Mouse (Mus musculus): ENCODE measurements at regions not wholly inside any gene's neighbourhood (a gene's known extent, or its start where the extent isn't known, plus 50 kb on each side); places are given as distances from the start of the nearest gene placed in this dataset.

DNA sequence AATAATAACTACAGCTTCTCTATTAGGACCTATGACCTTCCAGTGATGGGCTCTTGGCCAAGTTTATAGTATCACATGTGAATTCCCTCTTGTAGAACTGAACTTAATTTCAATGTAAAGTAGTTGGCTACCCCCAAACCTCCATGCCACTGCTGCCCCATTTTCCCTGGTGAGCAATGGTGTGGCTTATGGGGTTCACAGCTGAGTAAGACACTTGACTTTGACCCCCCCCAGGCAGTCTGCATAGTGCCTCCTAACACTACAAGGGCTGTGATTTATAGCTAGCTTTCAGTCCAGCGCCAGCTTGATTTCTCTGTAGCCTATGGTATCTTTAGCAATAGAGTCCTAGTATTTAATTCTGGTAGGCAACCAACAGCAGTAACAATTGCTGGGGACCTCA lies 113.1 kb downstream of the Mis18a start:
- DNase-seq = no peak

DNA sequence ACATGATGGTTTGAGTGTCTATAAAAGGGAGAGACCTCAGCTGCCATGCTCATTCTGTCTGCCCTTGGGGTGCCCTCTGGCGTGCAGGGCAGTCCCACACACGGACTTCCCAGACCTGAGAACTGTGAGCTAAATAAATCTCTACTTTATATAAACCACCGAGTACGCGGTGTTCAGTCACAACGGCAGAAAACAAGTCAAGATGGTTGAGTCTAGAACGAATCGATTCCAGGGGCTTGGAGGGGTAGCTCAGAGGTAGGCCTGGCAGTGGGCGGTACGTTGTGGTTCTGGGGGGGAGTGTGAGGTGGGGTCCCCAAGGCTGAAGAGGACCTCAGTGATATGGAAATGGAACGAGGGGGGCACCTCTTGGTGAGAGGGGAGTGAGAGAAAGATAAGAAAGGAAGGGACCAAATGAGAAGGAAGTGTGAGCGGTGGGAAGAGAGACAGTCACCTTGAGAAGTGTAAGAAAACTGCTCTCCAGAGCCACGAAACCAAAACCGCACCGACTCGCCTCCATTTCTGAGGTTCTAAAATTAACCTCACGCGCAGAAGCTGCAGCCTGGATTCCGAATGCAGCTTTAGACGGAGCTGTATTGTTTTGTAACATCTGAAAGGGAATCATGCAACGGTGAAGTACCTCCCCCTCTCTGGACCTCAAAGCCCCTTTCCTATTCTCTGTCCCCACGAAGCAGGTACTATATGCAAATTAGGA lies 117.0 kb downstream of the Mis18a start:
- no peak for DNase-seq

DNA sequence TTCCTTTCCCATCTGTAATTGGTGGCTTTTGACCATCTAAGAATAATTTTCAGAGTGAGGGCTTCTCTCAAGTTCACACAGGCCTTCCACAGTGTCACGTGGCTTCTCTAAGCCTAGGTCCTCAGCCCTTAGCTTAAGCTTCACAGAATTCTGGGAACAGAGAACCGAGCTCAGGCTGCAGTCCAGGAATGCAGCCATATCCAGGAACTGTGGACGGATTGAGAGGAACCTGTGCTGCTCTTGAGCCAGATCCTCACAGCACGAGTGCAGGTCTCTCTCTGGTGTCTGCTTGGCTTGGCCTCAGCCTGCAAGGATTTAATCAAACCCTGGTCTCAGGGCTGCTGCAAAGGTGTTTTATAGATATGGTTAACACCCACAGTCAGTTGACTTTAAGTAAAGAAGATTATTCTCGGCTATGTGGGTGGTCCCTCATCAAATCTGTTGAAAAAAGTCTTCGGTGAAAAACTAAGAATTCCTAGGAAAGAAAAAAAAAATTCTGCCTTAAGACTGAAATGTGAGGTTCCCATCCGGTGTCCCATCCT lies 127.8 kb downstream of the Mis18a start:
- DNase-seq = peak; percentile 11 to 13

DNA sequence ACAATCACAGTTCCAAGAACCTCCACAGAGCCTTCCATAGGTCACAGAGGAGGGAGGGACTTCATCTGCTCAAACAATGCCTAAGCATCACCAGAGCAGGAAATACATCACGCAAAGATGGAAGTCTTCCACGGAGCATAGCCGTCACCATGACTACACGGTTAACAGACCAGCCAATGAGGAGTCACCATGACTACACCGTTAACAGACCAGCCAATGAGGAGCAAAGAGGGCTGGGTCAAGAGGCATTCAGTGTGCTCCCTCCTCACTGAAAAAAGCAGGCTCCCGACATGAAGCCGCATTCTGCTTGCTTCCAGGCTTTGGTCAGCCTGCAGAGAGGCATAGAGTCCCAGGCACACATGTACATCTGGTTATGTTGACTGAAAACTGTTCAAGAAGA lies 128.5 kb downstream of the Mis18a start:
- DNase-seq = no peak

DNA sequence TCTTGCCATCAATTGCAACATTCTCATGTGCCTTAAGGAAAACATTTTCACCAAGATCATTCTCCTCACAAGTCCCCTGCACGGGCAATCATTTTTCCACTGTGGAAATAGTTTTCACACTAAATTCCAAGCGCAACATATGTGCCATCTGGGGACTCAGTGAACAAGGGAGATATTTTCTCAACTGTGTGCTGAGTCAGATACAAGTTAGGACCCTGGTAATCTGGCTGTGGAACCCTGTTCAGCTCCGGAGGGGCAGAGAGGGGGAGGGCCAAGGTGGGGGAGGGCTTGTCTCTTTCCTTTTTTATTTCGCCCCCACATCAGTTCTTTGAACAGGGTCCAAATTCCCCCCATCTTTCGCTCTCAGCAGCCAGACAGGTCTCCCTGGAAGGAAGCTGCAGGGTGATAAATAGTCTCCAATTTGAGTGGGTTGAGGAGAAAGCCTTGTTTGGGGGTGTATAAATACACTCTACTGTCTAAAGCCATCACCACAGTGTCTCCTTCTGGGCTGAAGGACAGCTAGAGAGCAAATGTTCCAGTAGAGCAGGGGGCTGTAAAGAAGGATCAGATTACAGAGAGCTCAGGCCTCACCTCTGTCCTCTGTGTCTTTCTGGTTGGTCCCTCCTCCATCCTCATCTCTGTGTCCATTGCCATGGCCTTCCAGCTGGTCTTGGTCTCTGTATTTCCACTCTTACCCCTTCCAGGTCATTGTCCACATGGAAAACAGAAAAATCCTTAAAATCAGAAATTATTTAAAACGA lies 134.3 kb downstream of the Mis18a start:
- no peak for DNase-seq

DNA sequence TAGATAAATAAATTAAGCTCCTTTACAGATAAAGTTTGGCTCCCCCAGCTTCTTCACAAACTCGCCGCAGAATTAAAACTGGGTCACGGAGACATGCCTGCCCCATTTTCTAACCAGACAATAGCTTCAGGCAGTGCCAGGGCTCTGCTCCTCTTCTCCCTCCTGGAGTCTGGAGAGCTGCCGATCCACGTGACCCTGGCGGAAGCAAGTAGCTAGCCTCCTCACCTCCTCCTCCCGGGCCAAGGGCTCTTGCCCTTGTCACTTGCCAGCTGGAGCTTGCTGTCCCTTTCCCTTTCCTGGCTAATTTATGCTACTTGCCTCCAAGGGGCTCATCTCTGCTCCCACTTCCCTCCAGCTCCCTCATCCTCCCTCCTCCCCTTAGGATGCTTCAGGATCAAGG lies 142.0 kb downstream of the Mis18a start:
- DNase-seq = peak; percentile 58 to 70

DNA sequence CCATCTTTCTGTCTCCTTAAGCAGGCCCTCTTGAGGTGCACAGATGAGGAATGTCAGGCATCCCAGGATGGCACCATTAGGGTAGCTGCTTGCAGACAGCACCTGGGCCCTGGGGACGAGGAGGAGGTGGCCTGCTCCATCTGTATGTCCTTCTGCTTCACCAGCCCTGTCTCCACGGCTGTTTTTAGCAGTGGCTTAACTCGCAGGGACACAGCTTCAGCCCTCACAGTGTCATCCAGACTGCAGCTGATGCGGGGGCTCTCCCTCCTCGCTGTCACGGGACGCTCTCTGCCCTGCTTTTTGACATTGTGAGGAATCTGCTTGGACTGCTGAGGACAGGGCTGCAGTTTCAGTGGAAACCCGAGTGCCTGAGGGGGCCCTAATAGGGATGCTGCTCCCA lies 146.8 kb downstream of the Mis18a start:
- peak; percentile 19 to 45 for DNase-seq

DNA sequence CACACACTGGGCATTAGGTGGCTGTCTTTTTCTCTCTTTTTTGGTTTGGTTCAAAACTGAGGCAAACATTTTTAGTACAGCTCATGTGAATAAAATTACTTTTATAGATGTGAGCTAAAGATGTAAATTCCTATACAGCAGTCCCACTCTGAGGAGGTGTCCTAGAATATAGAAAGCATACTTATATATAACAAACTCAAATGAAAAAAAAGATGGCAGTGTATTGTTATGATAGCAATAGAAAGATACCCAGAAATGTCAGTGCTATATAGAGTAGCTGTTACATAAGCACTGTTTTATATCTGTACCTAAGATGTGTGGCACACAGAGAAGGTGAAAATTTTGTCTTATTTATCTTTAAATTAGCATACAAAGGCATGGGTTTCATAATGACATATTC lies 156.1 kb downstream of the Mis18a start:
- no peak for DNase-seq

DNA sequence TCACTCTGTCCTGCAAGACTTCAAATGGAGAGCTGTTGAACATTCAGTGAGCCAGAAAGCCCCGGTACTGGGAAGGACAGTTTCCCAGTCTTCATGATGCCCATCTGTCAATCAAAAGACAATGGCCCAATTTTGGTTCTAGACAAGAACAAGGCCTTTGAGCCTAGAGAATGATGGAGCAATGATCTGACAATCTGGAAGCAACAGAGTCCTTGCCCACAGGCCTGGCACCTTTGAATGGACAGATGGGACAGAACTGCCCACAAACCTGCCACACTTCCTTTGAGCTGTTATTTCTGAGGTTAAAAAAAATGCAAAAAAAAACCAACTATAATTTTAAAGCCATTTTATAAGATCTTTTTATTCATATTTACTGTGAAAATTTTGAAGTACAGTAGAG lies 157.4 kb downstream of the Mis18a start:
- peak; percentile 55 to 56 for DNase-seq

DNA sequence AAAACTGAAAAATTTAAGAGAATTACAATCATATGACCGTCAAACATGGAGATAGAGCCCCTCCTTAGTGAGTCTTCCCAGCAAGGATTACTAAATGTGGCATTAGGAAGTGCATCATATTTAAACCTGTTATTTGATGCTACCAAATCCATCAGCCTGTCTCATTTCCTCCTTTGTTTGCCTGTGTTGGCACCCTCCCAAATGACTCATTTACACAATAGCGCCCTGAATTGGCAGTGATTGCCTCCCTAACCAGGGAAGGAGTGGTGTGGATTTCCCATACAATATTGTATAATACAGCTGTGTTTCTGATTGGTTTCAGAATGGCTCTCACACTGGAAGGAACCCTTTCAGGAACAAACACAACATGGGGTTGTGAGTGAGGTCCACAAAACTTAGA lies 162.0 kb downstream of the Mis18a start:
- DNase-seq = no peak

DNA sequence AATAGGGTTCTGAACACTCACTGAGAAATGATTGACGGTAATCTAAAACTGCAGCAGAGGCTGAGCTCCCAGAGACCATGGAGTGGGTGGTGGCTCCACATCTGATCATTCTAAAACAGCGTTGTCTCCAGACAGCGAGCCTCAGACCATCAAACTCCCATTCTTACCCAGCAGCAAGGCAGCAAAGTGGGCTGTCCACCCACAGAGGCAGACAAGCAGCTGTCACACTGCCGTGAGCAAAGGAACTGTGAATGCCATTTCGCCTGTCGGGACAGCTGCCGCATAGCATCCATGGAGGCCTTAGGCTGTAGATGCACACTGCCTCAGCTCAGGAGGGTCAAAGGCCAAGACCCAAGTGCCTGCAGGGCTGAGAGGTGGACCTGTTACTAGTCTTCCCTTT lies 167.3 kb downstream of the Hunk start:
- DNase-seq = no peak

DNA sequence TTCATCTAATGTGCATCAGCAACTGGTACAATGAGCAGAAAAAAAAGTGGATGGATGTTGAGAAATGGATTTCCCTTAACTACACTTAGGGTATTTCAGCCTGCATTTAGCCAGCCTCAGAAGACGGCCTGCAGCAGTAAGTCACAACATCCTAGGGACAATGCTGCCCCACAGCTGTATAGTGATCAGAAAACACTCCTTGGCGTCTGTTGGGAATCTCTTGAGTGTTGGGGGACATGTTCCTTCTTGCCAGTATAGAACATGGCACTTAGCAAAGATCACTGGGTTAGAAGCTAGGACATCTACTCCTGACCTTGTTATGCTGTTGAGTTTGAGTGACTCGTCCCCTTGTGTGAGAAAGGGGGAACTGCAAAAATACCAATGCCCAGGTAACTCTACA lies 165.2 kb downstream of the Hunk start:
- no peak for DNase-seq

DNA sequence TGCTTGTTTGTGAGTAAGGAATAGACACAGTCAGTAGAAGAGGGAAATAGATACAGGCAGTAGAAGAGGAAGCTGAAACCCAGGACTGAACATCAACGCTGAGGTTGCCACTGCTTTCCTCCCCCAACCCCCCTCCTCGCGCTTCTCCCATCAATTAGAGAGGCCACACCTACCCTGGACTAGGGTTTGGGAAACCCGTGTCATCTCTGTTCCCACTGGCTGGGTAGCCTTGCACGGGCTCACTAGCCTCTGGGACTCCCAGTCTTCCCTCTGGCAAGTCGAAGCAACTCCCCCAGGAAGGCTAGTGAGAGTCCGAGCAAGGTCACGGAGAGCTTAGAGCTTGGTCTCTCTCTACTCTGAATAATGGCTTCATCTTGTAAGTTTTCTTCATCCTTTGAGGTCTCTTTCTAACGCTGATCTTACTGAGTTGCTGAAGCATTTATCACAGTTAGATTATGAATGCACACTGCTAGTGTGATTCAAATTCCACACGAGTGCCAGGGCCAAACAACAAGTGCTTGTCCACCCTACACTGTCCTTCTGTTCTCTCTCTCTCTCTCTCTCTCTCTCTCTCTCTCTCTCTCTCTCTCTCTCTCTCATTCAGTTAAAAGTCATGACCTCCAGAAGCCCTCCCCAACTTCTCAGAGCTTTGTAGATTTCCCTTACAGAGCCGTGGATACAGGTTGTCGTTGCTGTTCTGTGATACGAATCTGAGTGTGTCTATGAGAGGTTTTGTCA lies 164.4 kb downstream of the Hunk start:
- no peak for DNase-seq

Data from cerebellum, adult 18-20 months (tissue).